In the genomic region with DNA sequence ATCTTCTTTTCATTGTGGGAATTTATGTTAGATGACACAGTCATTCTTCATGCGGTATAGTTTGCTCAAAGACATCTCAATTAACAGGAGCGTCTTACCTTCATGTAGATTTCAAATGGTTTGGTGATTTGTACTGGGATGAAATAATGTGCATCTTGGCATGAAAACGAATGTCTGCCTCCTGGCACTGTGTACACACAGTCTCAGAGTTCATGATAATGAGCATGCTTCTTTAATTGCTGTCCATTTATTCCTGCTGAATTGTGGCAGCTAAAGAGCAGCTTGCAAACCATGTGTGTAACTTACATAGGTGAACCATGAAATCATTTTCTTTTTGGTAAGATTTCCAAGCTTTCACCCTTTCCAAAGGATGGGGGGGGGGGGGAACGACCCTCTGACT, we compare ENCODE assay signal across 31 mouse cellular contexts.
DNase-seq lines count a peak whose midpoint lies in the region; ATAC-seq and TF ChIP-seq lines count a peak whose summit lies in the region.
"Had no signal": no experiment of that assay in that cellular context is flagged by ENCODE, and none has a peak within 500 bp of the region (broad histone marks: within the 10 kb centered on the region; RNA-seq: fewer than 3 reads in every experiment).

No protein-coding gene starts in this region.

- H3K36me3 ChIP-seq in hindbrain, postnatal 0 days (ENCODE audit: insufficient read depth, low read length), result no peaks in the 10 kb centered on the region
- H3K36me3 ChIP-seq in hindbrain, embryonic 10.5 days, result no peaks in the 10 kb centered on the region
- H3K36me3 ChIP-seq: embryonic facial prominence, embryonic 10.5 days; embryonic facial prominence, embryonic 15.5 days; G1E; heart, embryonic 10.5 days; hindbrain, embryonic 15.5 days had no signal

- H3K4me1 ChIP-seq in hindbrain, postnatal 0 days (ENCODE audit: insufficient read depth, low read length), result no peaks in the 10 kb centered on the region
- no peaks in the 10 kb centered on the region for H3K4me1 ChIP-seq in hindbrain, embryonic 10.5 days (replicated peaks)
- H3K4me1 ChIP-seq: embryonic facial prominence, embryonic 10.5 days; embryonic facial prominence, embryonic 15.5 days; heart, embryonic 10.5 days; hindbrain, embryonic 15.5 days had no signal

- H3K27ac ChIP-seq in hindbrain, postnatal 0 days, result no peak overlapping the region
- no peak overlapping the region for H3K27ac ChIP-seq in hindbrain, embryonic 10.5 days
- H3K27ac ChIP-seq: embryonic facial prominence, embryonic 10.5 days; embryonic facial prominence, embryonic 15.5 days; heart, embryonic 10.5 days; hindbrain, embryonic 15.5 days; layer of hippocampus, adult 2 months; liver, embryonic 14.5 days; stomach, postnatal 0 days had no signal

- H3K4me2 ChIP-seq in hindbrain, postnatal 0 days (ENCODE audit: low read depth, low read length), result no peak overlapping the region
- H3K4me2 ChIP-seq: embryonic facial prominence, embryonic 15.5 days; hindbrain, embryonic 15.5 days had no signal

- no peak overlapping the region for H3K9ac ChIP-seq in hindbrain, postnatal 0 days (replicated peaks; ENCODE audit: low read length)
- H3K9ac ChIP-seq: embryonic facial prominence, embryonic 15.5 days; hindbrain, embryonic 15.5 days; liver, embryonic 14.5 days had no signal

- WGBS in hindbrain, postnatal 0 days, result 47% methylated on average over 4 of the region's 4 CpGs
- 84% methylated on average over 4 of the region's 4 CpGs for WGBS in hindbrain, embryonic 10.5 days

- no peaks in the 10 kb centered on the region for H3K27me3 ChIP-seq in hindbrain, postnatal 0 days (ENCODE audit: insufficient read depth, low read length)
- no peaks in the 10 kb centered on the region for H3K27me3 ChIP-seq in hindbrain, embryonic 10.5 days (ENCODE audit: insufficient read depth, poor library complexity, severe bottlenecking)
- H3K27me3 ChIP-seq: embryonic facial prominence, embryonic 15.5 days; hindbrain, embryonic 15.5 days; Patski had no signal

- DNase-seq in cerebellum, postnatal 14 days, result peak; percentile 4 to 34
- DNase-seq in cerebellum, adult 18-20 months, result no peak
- peak; percentile 28 for DNase-seq in hindbrain, postnatal 0 days (ENCODE audit: low spot score)
- DNase-seq in hindbrain, embryonic 10.5 days (ENCODE audit: low spot score), result no peak
- peak; percentile 64 for DNase-seq in Muller cell, postnatal 12 days (ENCODE audit: inconsistent ontology term)
- peak; percentile 12 for DNase-seq in retina, embryonic 14.5 days (ENCODE audit: low spot score)
- no peak for DNase-seq in layer of hippocampus, postnatal 14 days (ENCODE audit: low spot score in 2 of 2)
- DNase-seq: adrenal gland, postnatal 10 days; cerebellum, adult 11 months; cerebellum, adult 9-11 months; gastrocnemius, postnatal 25 days; heart, adult 11 months; heart, postnatal 36 days; kidney, adult 18-20 months; kidney, postnatal 36 days; liver; lung, adult 2 months; lung, postnatal 10 days; right cerebral cortex, adult 18-20 months; right cerebral cortex, postnatal 4 days; thymus, adult 18-20 months; thymus, postnatal 25 days had no signal

- H3K9me3 ChIP-seq in hindbrain, postnatal 0 days (ENCODE audit: low read length), result no peaks in the 10 kb centered on the region
- H3K9me3 ChIP-seq in hindbrain, embryonic 10.5 days, result no peaks in the 10 kb centered on the region
- H3K9me3 ChIP-seq: embryonic facial prominence, embryonic 10.5 days; embryonic facial prominence, embryonic 15.5 days; G1E; heart, embryonic 10.5 days; hindbrain, embryonic 15.5 days had no signal

- ATAC-seq in hindbrain, postnatal 0 days, result peak; percentile 62; the same call in 1 of the 2 replicates
- ATAC-seq: Patski had no signal

- no peak for TF ChIP-seq CTCF in hindbrain, postnatal 0 days (IDR thresholded peaks at IDR 0.05; ENCODE audit: low read depth)

- H3K4me3 ChIP-seq in hindbrain, postnatal 0 days (ENCODE audit: low read length), result no peak overlapping the region
- no peak overlapping the region for H3K4me3 ChIP-seq in hindbrain, embryonic 10.5 days
- H3K4me3 ChIP-seq: embryonic facial prominence, embryonic 10.5 days; embryonic facial prominence, embryonic 15.5 days; heart, embryonic 10.5 days; hindbrain, embryonic 15.5 days; layer of hippocampus, adult 2 months had no signal

Comparison
In these comparisons a context has a peak if more than half of its experiments do, and no peak if none do; other contexts are left out.
1. DNase-seq: peak in cerebellum, postnatal 14 days (2 of 2), hindbrain, postnatal 0 days (single experiment), Muller cell, postnatal 12 days (single experiment) and retina, embryonic 14.5 days (single experiment); none in cerebellum, adult 18-20 months (0 of 2), hindbrain, embryonic 10.5 days (single experiment) and layer of hippocampus, postnatal 14 days (0 of 2).